Mouse (Mus musculus) thymus, adult 2 months (tissue): ENCODE measurements at regions not wholly inside any gene's neighbourhood (a gene's known extent, or its start where the extent isn't known, plus 50 kb on each side); places are given as distances from the start of the nearest gene placed in this dataset.

Experiments
- DNase-seq: peaks from one replicate; pipeline ENCODE4 v3.0.0; 2021
- H3K27ac ChIP-seq: fragments of 200-500 bp; 2 replicates; pipeline ENCODE4 v1.5.1; 2012; ENCODE audit warnings: low read length, control low read depth; ENCODE audit not compliant: control insufficient read depth, insufficient read depth
- H3K27me3 ChIP-seq: fragments of 200-500 bp; 2 replicates; pipeline ENCODE4 v1.6.1; 2012; ENCODE audit warnings: mild to moderate bottlenecking, low read length, moderate library complexity, mixed read lengths; ENCODE audit not compliant: control insufficient read depth, insufficient read depth
- H3K36me3 ChIP-seq: fragments of 200-500 bp; 2 replicates; pipeline ENCODE4 v1.6.1; 2012; ENCODE audit warnings: mild to moderate bottlenecking, low read length, moderate library complexity; ENCODE audit not compliant: control insufficient read depth, insufficient read depth
- H3K4me1 ChIP-seq: fragments of 200-500 bp; replicated peaks from 2 replicates; pipeline ENCODE4 v1.6.1; 2012; ENCODE audit warnings: low read length; ENCODE audit not compliant: control insufficient read depth, insufficient read depth
- H3K4me3 ChIP-seq: fragments of 200-500 bp; 2 replicates; pipeline ENCODE4 v1.5.1; 2012; ENCODE audit warnings: mild to moderate bottlenecking, low read length, control low read depth, moderate library complexity; ENCODE audit not compliant: control insufficient read depth, insufficient read depth
- CTCF ChIP-seq: fragments of 200-500 bp; IDR thresholded peaks from 2 replicates; pipeline ENCODE4 v1.5.1; 2012; ENCODE audit warnings: mild to moderate bottlenecking, control low read depth, low read length, moderate library complexity, borderline replicate concordance; ENCODE audit not compliant: control insufficient read depth, poor library complexity, insufficient read depth; ENCODE audit errors: extremely low read depth
- POLR2A ChIP-seq: fragments of 200-500 bp; IDR thresholded peaks from 2 replicates; pipeline ENCODE4 v1.6.1; 2012; ENCODE audit warnings: mild to moderate bottlenecking, low read length, control low read depth, moderate library complexity; ENCODE audit not compliant: control insufficient read depth, poor library complexity, insufficient read depth; ENCODE audit errors: extremely low read depth
- WGBS: fragments of 180-500 bp; shearing (Covaris S2); methylation state at CpG from one replicate; pipeline ENCODE4 v1.1.7; 2018; 5-methylcytosine and 5-hydroxymethylcytosine counted together

- WGBS, result 97% methylated on average over 2 of the region's 2 CpGs
Measured at GRCm38 (mm10) chr16:7529811-7530210, 895.1 kb downstream of the Tmem114 start.

GRCm38 (mm10) chr16:7528963-7529362 is 896.0 kb downstream of the Tmem114 start:
- Histone ChIP-seq H3K4me1 (no peaks in the 10 kb centered on the region), H3K27me3 (no peaks in the 10 kb centered on the region), H3K27ac (no peak overlapping the region), H3K36me3 (no peaks in the 10 kb centered on the region), H3K4me3 (no peak overlapping the region)
- DNase-seq, result no peak
- WGBS, result 84% methylated on average over 5 of the region's 5 CpGs
- TF ChIP-seq CTCF (no peak), POLR2A (no peak)

More at GRCm38 (mm10) chr16:7529811-7530210, 895.1 kb downstream of the Tmem114 start:
- H3K4me3 ChIP-seq, result no peak overlapping the region
- no peaks in the 10 kb centered on the region for H3K27me3 ChIP-seq
- no peak for DNase-seq
- no peaks in the 10 kb centered on the region for H3K36me3 ChIP-seq
- H3K4me1 ChIP-seq, result no peaks in the 10 kb centered on the region
- no peak for TF ChIP-seq CTCF
- no peak overlapping the region for H3K27ac ChIP-seq

- Histone ChIP-seq H3K4me1 (no peaks in the 10 kb centered on the region), H3K27me3 (no peaks in the 10 kb centered on the region), H3K36me3 (no peaks in the 10 kb centered on the region), H3K4me3 (no peak overlapping the region), H3K27ac (no peak overlapping the region)
- no peak for DNase-seq
- 81% methylated on average over 6 of the region's 6 CpGs for WGBS
- TF ChIP-seq CTCF (no peak), POLR2A (no peak)
Measured at GRCm38 (mm10) chr16:7527923-7528776, 896.8 kb downstream of the Tmem114 start.

- DNase-seq, result no peak
- H3K27ac ChIP-seq, result no peak overlapping the region
- TF ChIP-seq CTCF (no peak), POLR2A (no peak)
- no peaks in the 10 kb centered on the region for H3K27me3 ChIP-seq
- H3K36me3 ChIP-seq, result no peaks in the 10 kb centered on the region
- H3K4me3 ChIP-seq, result no peak overlapping the region
- H3K4me1 ChIP-seq, result no peaks in the 10 kb centered on the region
- 87% methylated on average over 2 of the region's 2 CpGs for WGBS
Measured at GRCm38 (mm10) chr16:7518711-7519110, 906.2 kb downstream of the Tmem114 start.
